Mouse (Mus musculus) adrenal gland, adult 18-20 months (tissue): ENCODE measurements around the gene Mpnd. TPM values are rescaled to one million over a fixed set of nuclear protein-coding genes. Genes with fewer than 3 reads are reported as not detected.

Experiments
- DNase-seq, 2 experiments: peaks; one replicate each; pipeline ENCODE4 v3.0.0; 2021 to 2022; ENCODE audit warnings: low spot score in 2 of 2
- total RNA-seq, 2 experiments: library from RNA; stranded (reverse); gene quantifications; 1 replicate in 1 of 2; 2 replicates in 1 of 2; pipeline ENCODE4 v1.2.3; 2021

The Mpnd gene
- total RNA-seq, 2 experiments from 2014 or later, result 68.1 to 97.5 TPM

GRCm38 (mm10) chr17:56018347-56019131, 13.0 kb downstream of the Mpnd start:
- DNase-seq, result peak in 1 of 2 experiments; percentile 55

GRCm38 (mm10) chr17:56020400-56021084, 15.0 kb downstream of the Mpnd start:
- no peak for DNase-seq

- no peak for DNase-seq
Observed at GRCm38 (mm10) chr17:56021161-56021910, 15.8 kb downstream of the Mpnd start.

- DNase-seq, result no peak
Observed at GRCm38 (mm10) chr17:56022131-56022988, 16.8 kb downstream of the Mpnd start.

- DNase-seq, result no peak
Observed at GRCm38 (mm10) chr17:56022989-56023290, 17.4 kb downstream of the Mpnd start.

GRCm38 (mm10) chr17:56023386-56023785, 17.9 kb downstream of the Mpnd start:
- DNase-seq, result peak in 1 of 2 experiments; percentile 25

GRCm38 (mm10) chr17:56024476-56024875, 19.0 kb downstream of the Mpnd start:
- DNase-seq, result peak in 1 of 2 experiments; percentile 17

GRCm38 (mm10) chr17:56024931-56025330, 19.4 kb downstream of the Mpnd start:
- peak in 1 of 2 experiments; percentile 14 for DNase-seq

- DNase-seq, result no peak
Observed at GRCm38 (mm10) chr17:56026303-56026702, 20.8 kb downstream of the Mpnd start.

GRCm38 (mm10) chr17:56026881-56027280, 21.4 kb downstream of the Mpnd start:
- DNase-seq, result no peak

GRCm38 (mm10) chr17:56027801-56028441, 22.4 kb downstream of the Mpnd start:
- DNase-seq, result no peak

GRCm38 (mm10) chr17:56030238-56030870, 24.8 kb downstream of the Mpnd start:
- no peak for DNase-seq

GRCm38 (mm10) chr17:56030919-56031318, 25.4 kb downstream of the Mpnd start:
- DNase-seq, result peak in 1 of 2 experiments; percentile 36

GRCm38 (mm10) chr17:56031431-56031830, 25.9 kb downstream of the Mpnd start:
- no peak for DNase-seq

GRCm38 (mm10) chr17:56032127-56032733, 26.7 kb downstream of the Mpnd start:
- DNase-seq, result no peak

GRCm38 (mm10) chr17:56032831-56033230, 27.3 kb downstream of the Mpnd start:
- no peak for DNase-seq

GRCm38 (mm10) chr17:56034040-56034725, 28.7 kb downstream of the Mpnd start:
- no peak for DNase-seq

- DNase-seq, result no peak
Observed at GRCm38 (mm10) chr17:56034726-56035100, 29.2 kb downstream of the Mpnd start.

- DNase-seq, result no peak
Observed at GRCm38 (mm10) chr17:56035216-56035615, 29.7 kb downstream of the Mpnd start.
